4 mouse cellular contexts compared by ENCODE assay signal in the genomic region with DNA sequence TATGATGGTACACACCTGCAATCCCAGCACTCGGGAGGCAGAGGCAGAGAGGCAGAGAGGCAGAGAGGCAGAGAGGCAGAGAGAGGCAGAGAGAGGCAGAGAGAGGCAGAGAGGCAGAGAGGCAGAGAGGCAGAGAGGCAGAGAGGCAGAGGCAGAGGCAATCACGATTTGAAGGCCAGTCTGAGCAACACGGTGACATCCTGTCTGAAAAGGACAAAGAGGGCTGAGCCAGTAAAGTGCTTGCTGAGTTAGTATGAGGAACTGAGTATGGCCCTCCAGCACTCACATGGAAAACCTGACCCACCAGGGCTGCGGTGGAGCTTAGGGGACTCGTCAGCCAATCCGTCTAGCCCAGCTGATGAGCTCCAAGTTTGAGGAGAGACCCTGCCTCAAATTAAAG. TPM values are rescaled to one million over a fixed set of nuclear protein-coding genes. Genes with fewer than 3 reads are reported as not detected.
"Had no signal": no experiment of that assay in that cellular context is flagged by ENCODE, and none has a peak within 500 bp of the region (broad histone marks: within the 10 kb centered on the region; RNA-seq: fewer than 3 reads in every experiment).

No protein-coding gene starts in this region.

RNA-seq across cellular contexts. Expression of a gene that starts 11.8 kb away (rescaled TPM):
- total RNA-seq: gastrocnemius, adult 18-20 months; gastrocnemius, adult 8-10 months had no signal
- polyA plus RNA-seq: heart, adult 2 months; liver, adult 2 months had no signal
